Mouse (Mus musculus) neutrophil, adult 83 days (primary cell): ENCODE data around the gene Snx13. TPM values are rescaled to one million over a fixed set of nuclear protein-coding genes. Genes with fewer than 3 reads are reported as not detected.

Experiments
- total RNA-seq, 2 experiments: library from RNA; stranded (reverse); gene quantifications; one replicate each; pipeline ENCODE4 v1.2.4; 2023

Snx13 gene
- 10 to 100 TPM; 50.3 to 58.0 TPM for total RNA-seq

GRCm38 (mm10) chr12:35046999-35047319, at the start of gene Snx13:
Gene Snx13 (plus strand): TSS chr12:35047186.

Other genes starting within 250 kb of the Snx13 start
- 1 to 10 TPM; 2.5 to 4.0 TPM for gene Hdac9, start 130.1 kb upstream of the Snx13 start, total RNA-seq
- 1 to 10 TPM; 4.4 TPM for gene Prps1l1, start 62.4 kb upstream of the Snx13 start, total RNA-seq